Mouse (Mus musculus) MN1 (cell line): Measurements from ENCODE around the gene Rab10.

Experiments
- DNase-seq: peaks from one replicate; pipeline ENCODE4 v3.0.0-alpha.2; 2016; ENCODE audit warnings: low spot score

Rab10 gene

DNA sequence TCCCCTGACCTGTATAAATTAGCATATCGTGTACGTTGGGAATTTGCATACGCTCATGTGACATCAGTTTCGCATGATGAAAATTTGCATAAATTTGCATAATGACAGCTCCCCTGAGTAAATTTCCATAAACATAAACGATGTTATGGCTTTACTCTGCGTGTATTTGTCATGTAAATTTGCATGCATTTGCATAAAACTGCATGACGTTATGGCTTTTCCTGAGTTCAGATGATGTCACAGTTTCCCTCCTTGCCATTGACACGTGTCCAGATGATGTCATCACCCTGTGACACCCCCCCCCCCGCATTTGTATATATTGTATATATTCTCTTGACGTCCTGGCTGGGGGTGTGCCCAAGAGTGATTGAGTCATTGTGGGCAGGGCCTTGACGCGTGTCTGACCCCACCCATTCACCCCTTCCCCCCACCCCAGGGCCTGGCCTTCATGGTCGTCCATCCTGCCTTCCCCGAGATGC, 73.6 kb downstream of the Rab10 start:
- peak; percentile 85 for DNase-seq

DNA sequence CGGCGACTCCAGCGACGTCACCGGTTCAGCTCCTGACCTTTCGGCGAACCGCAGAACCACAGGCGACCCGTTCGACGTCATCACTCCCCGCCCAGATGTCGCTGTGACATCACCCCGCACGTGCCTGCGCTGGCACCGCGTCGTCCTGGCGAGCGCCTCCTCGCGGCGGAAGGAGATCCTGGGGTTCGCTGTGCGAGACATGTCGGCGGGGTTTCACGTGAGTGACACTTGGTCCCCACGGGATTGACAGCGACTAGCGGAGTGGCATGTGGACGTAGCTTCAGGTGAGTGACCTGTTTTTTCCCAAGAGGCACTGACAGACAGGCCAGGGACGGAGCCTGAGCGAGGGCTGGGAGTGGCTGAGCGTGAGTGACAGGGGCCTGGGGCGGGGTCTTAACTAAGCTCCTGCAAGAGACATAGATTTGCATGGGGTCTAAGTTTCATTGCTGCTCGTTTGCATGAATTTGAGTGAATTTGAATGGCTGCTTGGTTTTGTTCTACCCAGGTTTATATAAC, 74.1 kb downstream of the Rab10 start:
- DNase-seq, result peak; percentile 95

DNA sequence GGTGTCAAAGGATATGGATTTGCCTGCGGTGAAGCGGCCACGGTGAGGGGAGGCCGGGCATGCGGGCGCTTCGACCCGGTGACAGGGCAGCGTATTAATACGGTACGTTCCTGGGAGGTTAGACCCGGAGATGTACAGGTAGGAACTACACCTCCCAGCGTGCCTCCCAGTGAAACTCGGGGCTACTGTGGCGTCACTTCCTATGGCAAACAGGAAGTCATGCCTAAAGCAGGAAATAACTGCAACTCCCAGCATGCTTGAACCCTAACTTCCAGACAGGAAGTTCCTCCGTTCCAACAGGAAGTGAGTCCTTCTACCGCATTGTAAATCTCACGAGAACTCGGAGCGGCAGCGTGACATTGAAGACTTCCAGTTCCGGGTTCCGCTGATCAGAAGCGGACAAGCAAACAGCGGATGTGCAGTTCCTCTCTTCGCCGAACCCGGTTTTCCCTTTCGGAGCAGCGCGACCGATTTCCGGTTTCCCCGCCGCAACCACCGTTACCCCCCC, 74.6 kb downstream of the Rab10 start:
- DNase-seq, result peak; percentile 99

DNA sequence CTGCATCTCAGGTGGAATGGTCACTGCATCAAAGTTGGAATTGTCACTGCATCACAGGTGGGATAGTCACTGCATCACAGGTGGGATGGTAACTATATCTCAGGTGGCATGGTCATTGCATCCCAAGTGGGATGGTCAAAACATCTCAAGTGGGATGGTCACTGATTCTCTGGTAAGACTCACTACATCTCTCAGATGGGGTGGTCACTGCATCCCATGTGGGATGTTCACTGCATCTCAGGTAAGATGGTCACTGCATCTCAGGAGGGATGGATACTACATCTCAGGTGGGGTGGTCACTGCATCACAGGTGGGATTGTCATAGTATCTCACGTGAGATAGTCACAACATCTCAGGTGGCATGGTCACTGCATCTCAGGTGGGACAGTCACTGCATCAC, 75.7 kb downstream of the Rab10 start:
- no peak for DNase-seq

DNA sequence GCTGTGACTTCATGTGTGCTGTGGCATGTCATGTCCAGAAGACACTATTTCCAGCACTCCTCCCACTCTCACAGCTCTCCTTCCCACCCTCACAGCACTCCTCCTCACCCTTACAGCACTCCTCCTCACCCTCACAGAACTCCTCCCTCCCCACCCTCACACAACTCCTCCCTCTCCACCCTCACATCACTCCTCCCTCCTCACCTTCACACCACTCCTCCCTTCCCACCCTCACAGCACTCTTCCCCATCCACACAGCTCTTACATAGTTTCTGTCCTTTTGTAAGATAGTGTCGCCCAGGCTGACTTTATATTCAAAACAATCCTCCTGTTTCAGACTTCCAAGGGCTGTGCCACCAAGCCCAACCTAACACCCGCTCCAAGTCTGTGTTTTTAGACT, 86.4 kb downstream of the Rab10 start:
- DNase-seq, result no peak

DNA sequence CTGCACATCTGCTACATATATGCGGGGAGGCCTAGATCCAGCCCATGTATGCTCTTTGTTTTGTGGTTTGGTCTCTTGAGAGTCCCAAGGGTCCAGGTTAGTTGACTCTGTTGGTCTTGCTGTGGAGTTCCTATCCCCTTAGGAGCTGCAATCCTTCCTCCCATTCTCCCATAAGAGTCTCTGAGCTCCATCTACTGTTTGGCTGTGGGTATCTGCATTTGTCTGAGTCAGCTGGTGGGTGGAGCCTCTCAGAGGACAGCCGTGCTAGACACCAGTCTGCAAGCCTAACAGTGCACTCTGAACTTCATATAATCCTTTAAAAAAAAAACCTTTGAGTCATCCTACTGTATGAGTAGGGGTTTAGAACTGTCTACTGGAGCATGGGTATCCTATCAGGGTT, 99.6 kb downstream of the Rab10 start:
- peak; percentile 17 for DNase-seq

DNA sequence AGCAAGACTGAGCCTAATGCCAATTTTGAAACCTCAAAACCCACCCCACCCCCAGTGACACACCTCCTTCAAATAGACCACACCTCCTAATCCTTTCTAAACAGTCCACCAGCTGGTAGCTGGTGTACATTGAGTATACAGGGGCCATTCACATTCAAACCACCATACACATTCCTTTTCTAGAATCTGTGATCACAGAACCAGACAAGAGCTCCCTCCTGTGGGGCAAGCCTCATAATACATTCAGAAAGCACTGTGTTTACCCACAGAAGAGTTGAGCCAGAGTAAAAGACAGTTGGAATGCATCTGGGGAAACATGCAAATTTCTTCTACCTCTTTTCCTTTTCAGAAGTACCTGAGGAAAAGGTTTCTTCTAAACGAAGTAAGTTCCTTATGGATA, 100.6 kb downstream of the Rab10 start:
- DNase-seq, result no peak
